Mouse (Mus musculus): ENCODE measurements around the gene Csmd2. TPM values are rescaled to one million over a fixed set of nuclear protein-coding genes. Genes with fewer than 3 reads are reported as not detected.

Csmd2 gene
- polyA plus RNA-seq, 1 experiment from 2014 or later: 0.16 TPM

- Histone ChIP-seq H3K4me1 (replicated peaks; ENCODE audit: control insufficient read depth, insufficient read depth) (no peaks in the 10 kb centered on the region), H3K27me3 (ENCODE audit: control insufficient read depth, insufficient read depth, low read length) (no peaks in the 10 kb centered on the region), H3K4me3 (ENCODE audit: low read depth, low read length) (no peak overlapping the region), H3K4me2 (replicated peaks; ENCODE audit: low read depth) (no peak overlapping the region), H3K36me3 (ENCODE audit: control insufficient read depth, insufficient read depth, low read length) (no peaks in the 10 kb centered on the region), H3K9ac (ENCODE audit: low read length) (no peak overlapping the region), H3K27ac (replicated peaks) (no peak overlapping the region), H3K9me3 (ENCODE audit: control insufficient read depth, low read length) (no peaks in the 10 kb centered on the region)
- ATAC-seq (ENCODE audit: low FRiP score, low TSS enrichment): no peak
- TF ChIP-seq EP300 (optimal IDR thresholded peaks at IDR 0.05): no peak
- no peak for DNase-seq (ENCODE audit: low spot score)
- WGBS: 80% methylated on average over 3 of the region's 3 CpGs
Measured at GRCm38 (mm10) chr4:128142279-128142678, 154.6 kb downstream of the Csmd2 start.

DNA sequence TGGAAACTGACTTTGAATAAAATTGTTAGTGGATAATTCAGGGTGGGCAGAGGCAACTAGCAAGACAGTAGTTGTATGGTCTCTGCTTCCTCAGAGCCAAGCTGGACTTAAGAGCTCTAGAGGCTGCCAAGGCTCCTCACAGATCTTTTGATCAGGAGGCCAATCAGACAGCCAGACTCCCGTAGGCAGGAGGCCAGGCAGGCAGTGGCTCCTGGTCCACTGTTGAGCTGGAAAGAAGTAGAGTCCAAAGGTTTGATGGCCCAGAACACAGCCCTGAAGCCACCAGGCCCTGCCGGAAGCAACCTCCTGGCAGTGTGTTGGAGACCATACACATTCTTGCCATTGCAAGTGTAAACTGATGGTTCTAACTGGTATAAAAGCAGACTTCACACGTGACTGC is 155.5 kb downstream of the Csmd2 start:
- Histone ChIP-seq H3K27me3 (ENCODE audit: control insufficient read depth, insufficient read depth, low read length) (no peaks in the 10 kb centered on the region), H3K4me3 (ENCODE audit: low read depth, low read length) (no peak overlapping the region), H3K4me2 (replicated peaks; ENCODE audit: low read depth) (no peak overlapping the region), H3K9ac (ENCODE audit: low read length) (no peak overlapping the region), H3K4me1 (replicated peaks; ENCODE audit: control insufficient read depth, insufficient read depth) (no peaks in the 10 kb centered on the region), H3K9me3 (ENCODE audit: control insufficient read depth, low read length) (no peaks in the 10 kb centered on the region), H3K27ac (replicated peaks) (no peak overlapping the region), H3K36me3 (ENCODE audit: control insufficient read depth, insufficient read depth, low read length) (no peaks in the 10 kb centered on the region)
- DNase-seq (ENCODE audit: low spot score) (no peak), ATAC-seq (ENCODE audit: low FRiP score, low TSS enrichment) (no peak)
- WGBS: 78% methylated on average over 3 of the region's 3 CpGs
- no peak for TF ChIP-seq EP300 (optimal IDR thresholded peaks at IDR 0.05)
- TF ChIP-seq CTCF (IDR thresholded peaks at IDR 0.05; ENCODE audit: low read depth): no peak

GRCm38 (mm10) chr4:128149524-128149923 is 161.9 kb downstream of the Csmd2 start:
- WGBS: 85% methylated on average over 4 of the region's 4 CpGs
- ATAC-seq (ENCODE audit: low FRiP score, low TSS enrichment): no peak
- H3K27ac ChIP-seq (replicated peaks): no peak overlapping the region

GRCm38 (mm10) chr4:128152066-128152465 is 164.4 kb downstream of the Csmd2 start:
- Histone ChIP-seq H3K9ac (ENCODE audit: low read length) (no peak overlapping the region), H3K4me2 (replicated peaks; ENCODE audit: low read depth) (no peak overlapping the region), H3K9me3 (ENCODE audit: control insufficient read depth, low read length) (no peaks in the 10 kb centered on the region), H3K27ac (replicated peaks) (no peak overlapping the region), H3K4me3 (ENCODE audit: low read depth, low read length) (no peak overlapping the region), H3K27me3 (ENCODE audit: control insufficient read depth, insufficient read depth, low read length) (no peaks in the 10 kb centered on the region), H3K36me3 (ENCODE audit: control insufficient read depth, insufficient read depth, low read length) (no peaks in the 10 kb centered on the region), H3K4me1 (replicated peaks; ENCODE audit: control insufficient read depth, insufficient read depth) (no peaks in the 10 kb centered on the region)
- 73% methylated on average over 3 of the region's 3 CpGs for WGBS
- no peak for ATAC-seq (ENCODE audit: low FRiP score, low TSS enrichment)
- DNase-seq (ENCODE audit: low spot score): no peak
- no peak for TF ChIP-seq EP300 (optimal IDR thresholded peaks at IDR 0.05)
- no peak for TF ChIP-seq CTCF (IDR thresholded peaks at IDR 0.05; ENCODE audit: low read depth)

More at GRCm38 (mm10) chr4:128149524-128149923, 161.9 kb downstream of the Csmd2 start:
- TF ChIP-seq EP300 (optimal IDR thresholded peaks at IDR 0.05): no peak
- no peak for TF ChIP-seq CTCF (IDR thresholded peaks at IDR 0.05; ENCODE audit: low read depth)
- no peak overlapping the region for H3K9ac ChIP-seq (ENCODE audit: low read length)
- H3K4me3 ChIP-seq (ENCODE audit: low read depth, low read length): no peak overlapping the region
- H3K27me3 ChIP-seq (ENCODE audit: control insufficient read depth, insufficient read depth, low read length): no peaks in the 10 kb centered on the region
- H3K4me2 ChIP-seq (replicated peaks; ENCODE audit: low read depth): no peak overlapping the region
- H3K9me3 ChIP-seq (ENCODE audit: control insufficient read depth, low read length): no peaks in the 10 kb centered on the region
- H3K36me3 ChIP-seq (ENCODE audit: control insufficient read depth, insufficient read depth, low read length): no peaks in the 10 kb centered on the region
- DNase-seq (ENCODE audit: low spot score): no peak
- H3K4me1 ChIP-seq (replicated peaks; ENCODE audit: control insufficient read depth, insufficient read depth): no peaks in the 10 kb centered on the region

DNA sequence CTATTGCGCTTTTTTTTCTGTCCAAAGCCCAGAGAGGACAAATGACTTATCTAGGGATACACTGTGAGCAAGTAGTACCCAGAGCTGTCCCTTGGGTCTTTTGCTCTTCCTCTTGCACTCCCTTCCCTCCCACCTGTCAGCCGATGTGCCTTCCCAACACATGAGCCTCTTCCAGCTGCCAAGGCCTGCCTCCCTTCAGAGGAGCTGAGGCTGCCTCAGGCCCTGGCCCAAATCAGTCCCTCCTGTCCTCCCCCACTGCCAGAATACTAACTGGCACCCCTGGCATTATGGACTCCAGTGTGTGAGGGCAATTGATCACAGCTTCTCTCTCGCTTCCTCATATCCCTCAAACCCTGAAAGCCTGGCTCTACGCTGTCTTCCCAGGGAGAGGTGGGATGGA is 165.5 kb downstream of the Csmd2 start:
- no peak for TF ChIP-seq CTCF (IDR thresholded peaks at IDR 0.05; ENCODE audit: low read depth)
- TF ChIP-seq EP300 (optimal IDR thresholded peaks at IDR 0.05): no peak
- Histone ChIP-seq H3K9me3 (ENCODE audit: control insufficient read depth, low read length) (no peaks in the 10 kb centered on the region), H3K36me3 (ENCODE audit: control insufficient read depth, insufficient read depth, low read length) (no peaks in the 10 kb centered on the region), H3K4me3 (ENCODE audit: low read depth, low read length) (no peak overlapping the region), H3K4me2 (replicated peaks; ENCODE audit: low read depth) (no peak overlapping the region), H3K9ac (ENCODE audit: low read length) (no peak overlapping the region), H3K4me1 (replicated peaks; ENCODE audit: control insufficient read depth, insufficient read depth) (no peaks in the 10 kb centered on the region), H3K27ac (replicated peaks) (no peak overlapping the region), H3K27me3 (ENCODE audit: control insufficient read depth, insufficient read depth, low read length) (no peaks in the 10 kb centered on the region)
- 90% methylated on average over 4 of the region's 4 CpGs for WGBS
- no peak for ATAC-seq (ENCODE audit: low FRiP score, low TSS enrichment)
- no peak for DNase-seq (ENCODE audit: low spot score)

- WGBS: 25% methylated on average over 3 of the region's 3 CpGs
- no peak for TF ChIP-seq CTCF (IDR thresholded peaks at IDR 0.05; ENCODE audit: low read depth)
- no peak for TF ChIP-seq EP300 (optimal IDR thresholded peaks at IDR 0.05)
- ATAC-seq (ENCODE audit: low FRiP score, low TSS enrichment): no peak
Measured at GRCm38 (mm10) chr4:128155226-128155625, 167.6 kb downstream of the Csmd2 start.

More at GRCm38 (mm10) chr4:128155226-128155625, 167.6 kb downstream of the Csmd2 start:
- DNase-seq (ENCODE audit: low spot score): no peak
- no peaks in the 10 kb centered on the region for H3K36me3 ChIP-seq (ENCODE audit: control insufficient read depth, insufficient read depth, low read length)
- H3K4me3 ChIP-seq (ENCODE audit: low read depth, low read length): no peak overlapping the region
- no peaks in the 10 kb centered on the region for H3K9me3 ChIP-seq (ENCODE audit: control insufficient read depth, low read length)
- no peak overlapping the region for H3K9ac ChIP-seq (ENCODE audit: low read length)
- H3K27me3 ChIP-seq (ENCODE audit: control insufficient read depth, insufficient read depth, low read length): no peaks in the 10 kb centered on the region
- H3K4me2 ChIP-seq (replicated peaks; ENCODE audit: low read depth): no peak overlapping the region
- no peak overlapping the region for H3K27ac ChIP-seq (replicated peaks)
- no peaks in the 10 kb centered on the region for H3K4me1 ChIP-seq (replicated peaks; ENCODE audit: control insufficient read depth, insufficient read depth)
